Mouse (Mus musculus) midbrain, embryonic 12.5 days (tissue): ENCODE results near the gene Enox1. TPM values are rescaled to one million over a fixed set of nuclear protein-coding genes. Genes with fewer than 3 reads are reported as not detected.

Source experiments
- ATAC-seq: fragments of 200-750 bp; cut with Nextera tagmentation; 2 replicates; pipeline ENCODE4 v1.8.0; 2017; ENCODE audit warnings: low read depth, moderate TSS enrichment, moderate library complexity; ENCODE audit not compliant: low FRiP score
- H3K27ac ChIP-seq: fragments of 300-500 bp; sonication (generic); replicated peaks from 2 replicates; pipeline ENCODE4 v1.5.1; 2016; ENCODE audit warnings: mild to moderate bottlenecking
- H3K27me3 ChIP-seq: fragments of 300-500 bp; sonication (generic); 2 replicates; pipeline ENCODE4 v1.6.1; 2016; ENCODE audit warnings: mild to moderate bottlenecking
- H3K36me3 ChIP-seq: fragments of 300-500 bp; sonication (generic); 2 replicates; pipeline ENCODE4 v1.6.1; 2016
- H3K4me1 ChIP-seq: fragments of 300-500 bp; sonication (generic); 2 replicates; pipeline ENCODE4 v1.6.1; 2016
- H3K4me2 ChIP-seq: fragments of 300-500 bp; sonication (generic); replicated peaks from 2 replicates; pipeline ENCODE4 v1.6.1; 2016; ENCODE audit warnings: mild to moderate bottlenecking, moderate library complexity
- H3K4me3 ChIP-seq: fragments of 300-500 bp; sonication (generic); 2 replicates; pipeline ENCODE4 v1.5.1; 2016; ENCODE audit warnings: mild to moderate bottlenecking
- H3K9ac ChIP-seq: fragments of 300-500 bp; sonication (generic); replicated peaks from 2 replicates; pipeline ENCODE4 v1.6.1; 2016; ENCODE audit warnings: mild to moderate bottlenecking, moderate library complexity
- H3K9me3 ChIP-seq: fragments of 300-500 bp; sonication (generic); 2 replicates; pipeline ENCODE4 v1.6.1; 2016; ENCODE audit warnings: mild to moderate bottlenecking
- WGBS: fragments of 180-500 bp; shearing (Covaris S2); methylation state at CpG from one replicate; pipeline ENCODE4 v1.1.7; 2016; 5-methylcytosine and 5-hydroxymethylcytosine counted together
- polyA plus RNA-seq: library from polyadenylated mRNA; unstranded; fragments of >200 nt; fragmentation: Nextera tagmentation; extraction: Ambion mirVana; gene quantifications from 2 replicates; pipeline ENCODE4 v1.2.1, GENCODE M21; 2016

Gene Enox1
- polyA plus RNA-seq, 1 experiment from 2014 or later: 35.1 TPM

- Histone ChIP-seq H3K9me3 (no peaks in the 10 kb centered on the region), H3K27me3 (no peaks in the 10 kb centered on the region), H3K27ac (no peak overlapping the region), H3K36me3 (no peaks in the 10 kb centered on the region), H3K4me2 (no peak overlapping the region), H3K4me3 (no peak overlapping the region), H3K4me1 (no peaks in the 10 kb centered on the region), H3K9ac (no peak overlapping the region)
- no peak for ATAC-seq
- 96% methylated on average over 4 of the region's 4 CpGs for WGBS
Measured at GRCm38 (mm10) chr14:77689816-77690215, 533.3 kb downstream of the Enox1 start.

- Histone ChIP-seq H3K27ac (no peak overlapping the region), H3K4me2 (no peak overlapping the region), H3K4me1 (no peaks in the 10 kb centered on the region; the same call in 1 of the 2 replicates), H3K4me3 (no peak overlapping the region), H3K36me3 (no peaks in the 10 kb centered on the region), H3K27me3 (no peaks in the 10 kb centered on the region), H3K9ac (no peak overlapping the region), H3K9me3 (no peaks in the 10 kb centered on the region)
- WGBS: 21% methylated on average over 6 of the region's 6 CpGs
- ATAC-seq: no peak
Measured at GRCm38 (mm10) chr14:77705006-77705405, 548.4 kb downstream of the Enox1 start.

GRCm38 (mm10) chr14:77706511-77707246 is 550.1 kb downstream of the Enox1 start:
- no peaks in the 10 kb centered on the region for H3K36me3 ChIP-seq
- H3K4me2 ChIP-seq: no peak overlapping the region
- no peak overlapping the region for H3K4me3 ChIP-seq
- H3K4me1 ChIP-seq: no peaks in the 10 kb centered on the region; the same call in 1 of the 2 replicates
- H3K27me3 ChIP-seq: no peaks in the 10 kb centered on the region
- H3K9me3 ChIP-seq: no peaks in the 10 kb centered on the region
- 76% methylated on average over 21 of the region's 21 CpGs for WGBS
- ATAC-seq: no peak
- no peak overlapping the region for H3K9ac ChIP-seq
- no peak overlapping the region for H3K27ac ChIP-seq

DNA sequence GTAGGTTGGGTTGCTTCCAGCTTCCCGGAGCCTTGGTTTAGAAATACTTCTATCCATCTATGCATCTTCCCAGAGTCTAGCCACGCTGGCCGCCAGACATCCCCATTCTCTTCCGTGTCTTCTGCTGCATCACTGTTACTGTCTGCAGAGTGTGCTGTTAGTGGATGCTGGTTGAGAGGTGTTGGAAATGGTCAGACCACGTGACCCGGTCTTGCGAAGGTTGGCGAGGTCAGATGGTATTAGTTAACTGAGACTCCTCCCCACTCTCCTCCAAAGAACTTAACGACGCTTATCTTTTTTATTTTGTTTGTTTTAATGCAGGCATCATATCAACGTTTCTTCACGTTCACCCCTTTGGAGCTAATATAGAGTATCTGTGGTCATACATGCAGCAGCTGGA is 550.7 kb downstream of the Enox1 start:
- no peak for ATAC-seq
- Histone ChIP-seq H3K27me3 (no peaks in the 10 kb centered on the region), H3K9ac (no peak overlapping the region), H3K4me3 (no peak overlapping the region), H3K4me1 (no peaks in the 10 kb centered on the region; the same call in 1 of the 2 replicates), H3K9me3 (no peaks in the 10 kb centered on the region), H3K36me3 (no peaks in the 10 kb centered on the region), H3K4me2 (no peak overlapping the region), H3K27ac (no peak overlapping the region)
- 89% methylated on average over 12 of the region's 12 CpGs for WGBS

DNA sequence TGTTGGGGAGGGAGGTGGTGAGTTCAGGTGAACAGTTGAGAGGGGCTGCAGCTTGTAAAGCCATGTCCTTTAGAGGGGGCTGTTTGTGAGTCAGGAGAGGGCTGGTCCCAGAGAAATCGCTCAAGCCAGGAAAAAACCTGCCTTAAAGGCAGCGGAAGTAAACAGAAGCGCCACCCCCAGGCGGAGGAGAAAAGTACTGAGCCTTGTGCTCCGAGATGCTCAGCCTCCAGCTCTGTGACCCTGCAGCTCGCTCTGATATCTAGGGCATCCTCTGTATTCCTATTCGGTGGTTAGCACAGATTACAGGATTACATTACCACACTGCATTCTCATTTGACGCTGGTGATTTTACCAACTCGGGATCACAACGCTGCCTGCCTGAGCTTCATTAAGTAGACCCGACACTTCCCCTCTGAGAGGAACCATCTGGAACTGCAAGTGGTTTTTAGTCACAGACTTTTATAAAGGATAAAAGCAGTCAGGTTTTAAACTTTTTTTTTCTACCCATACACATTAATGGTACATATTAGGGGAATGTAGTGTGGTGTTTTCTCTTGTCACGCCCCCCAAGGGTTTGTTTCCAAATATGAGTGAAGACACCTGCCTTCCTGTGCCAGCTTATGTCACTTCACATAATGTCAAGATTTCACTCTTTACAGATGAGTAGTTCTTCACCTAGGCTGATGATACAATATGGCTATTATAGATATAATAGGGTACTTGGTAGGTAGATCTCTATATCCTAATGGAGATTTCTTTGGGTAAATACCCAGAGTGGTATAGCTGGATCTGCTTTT is 552.0 kb downstream of the Enox1 start:
- no peak for ATAC-seq
- Histone ChIP-seq H3K27me3 (no peaks in the 10 kb centered on the region), H3K9me3 (no peaks in the 10 kb centered on the region), H3K4me1 (no peaks in the 10 kb centered on the region; the same call in 1 of the 2 replicates), H3K4me2 (no peak overlapping the region), H3K9ac (no peak overlapping the region), H3K27ac (no peak overlapping the region), H3K4me3 (no peak overlapping the region), H3K36me3 (no peaks in the 10 kb centered on the region)
- WGBS: 46% methylated on average over 12 of the region's 12 CpGs

DNA sequence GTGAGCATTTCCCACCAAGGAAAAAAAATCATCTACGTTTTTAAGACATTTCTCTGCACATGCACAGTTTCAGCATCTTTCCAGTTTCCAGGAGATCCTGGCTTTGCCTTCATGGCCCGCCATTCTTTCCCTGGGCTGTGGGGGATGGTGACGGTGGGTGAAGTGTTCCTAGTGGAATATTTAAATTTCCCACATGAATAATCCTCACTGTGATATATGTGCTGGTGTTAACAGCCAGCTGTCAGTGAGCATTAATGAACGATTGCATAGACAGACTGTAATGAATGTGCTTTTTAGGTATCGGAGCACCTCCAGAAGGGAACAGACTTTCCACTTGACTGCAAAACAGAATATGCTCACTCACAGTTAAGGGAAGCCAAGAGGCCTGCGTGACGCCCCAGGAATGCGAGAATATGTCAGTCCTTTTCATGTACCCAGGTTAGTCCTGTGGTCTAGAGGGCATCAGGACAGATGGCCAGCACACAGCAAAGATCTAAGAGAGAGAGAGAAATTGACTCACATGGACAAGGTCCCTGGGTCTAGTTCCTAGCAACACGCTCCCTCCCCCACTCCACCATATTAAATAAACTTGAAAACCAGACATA is 558.5 kb downstream of the Enox1 start:
- no peak for ATAC-seq
- WGBS: 79% methylated on average over 9 of the region's 9 CpGs
- no peak overlapping the region for H3K27ac ChIP-seq
- 0 out of 2 replicates have a peak, but pooled peaks cover 3% of the 10 kb centered on the region for H3K36me3 ChIP-seq
- peaks cover 7% of the 10 kb centered on the region for H3K4me1 ChIP-seq
- no peak overlapping the region for H3K4me2 ChIP-seq
- no peaks in the 10 kb centered on the region for H3K9me3 ChIP-seq
- no peaks in the 10 kb centered on the region for H3K27me3 ChIP-seq
- H3K9ac ChIP-seq: no peak overlapping the region
- no peak overlapping the region for H3K4me3 ChIP-seq

GRCm38 (mm10) chr14:77716981-77717380 is 560.4 kb downstream of the Enox1 start:
- H3K9ac ChIP-seq: no peak overlapping the region
- H3K4me3 ChIP-seq: no peak overlapping the region
- 83% methylated on average over 5 of the region's 5 CpGs for WGBS
- H3K4me2 ChIP-seq: no peak overlapping the region
- no peak for ATAC-seq
- H3K27ac ChIP-seq: no peak overlapping the region
- H3K4me1 ChIP-seq: peaks cover 10% of the 10 kb centered on the region
- no peaks in the 10 kb centered on the region for H3K27me3 ChIP-seq
- 0 out of 2 replicates have a peak, but pooled peaks cover 3% of the 10 kb centered on the region for H3K36me3 ChIP-seq
- H3K9me3 ChIP-seq: no peaks in the 10 kb centered on the region

- H3K36me3 ChIP-seq: 0 out of 2 replicates have a peak, but pooled peaks cover 3% of the 10 kb centered on the region
- H3K9me3 ChIP-seq: no peaks in the 10 kb centered on the region
- WGBS: 80% methylated on average over 8 of the region's 8 CpGs
- H3K27ac ChIP-seq: no peak overlapping the region
- ATAC-seq: no peak
- H3K27me3 ChIP-seq: no peaks in the 10 kb centered on the region
- H3K9ac ChIP-seq: no peak overlapping the region
- H3K4me1 ChIP-seq: peaks cover 10% of the 10 kb centered on the region
- H3K4me2 ChIP-seq: no peak overlapping the region
- no peak overlapping the region for H3K4me3 ChIP-seq
Measured at GRCm38 (mm10) chr14:77718814-77719213, 562.3 kb downstream of the Enox1 start.

GRCm38 (mm10) chr14:77738056-77738455 is 581.5 kb downstream of the Enox1 start:
- ATAC-seq: no peak
- H3K4me2 ChIP-seq: no peak overlapping the region
- no peaks in the 10 kb centered on the region for H3K4me1 ChIP-seq
- 77% methylated on average over 3 of the region's 3 CpGs for WGBS
- H3K27me3 ChIP-seq: no peaks in the 10 kb centered on the region
- H3K4me3 ChIP-seq: no peak overlapping the region
- no peaks in the 10 kb centered on the region for H3K9me3 ChIP-seq
- no peaks in the 10 kb centered on the region for H3K36me3 ChIP-seq
- H3K9ac ChIP-seq: no peak overlapping the region
- H3K27ac ChIP-seq: no peak overlapping the region

DNA sequence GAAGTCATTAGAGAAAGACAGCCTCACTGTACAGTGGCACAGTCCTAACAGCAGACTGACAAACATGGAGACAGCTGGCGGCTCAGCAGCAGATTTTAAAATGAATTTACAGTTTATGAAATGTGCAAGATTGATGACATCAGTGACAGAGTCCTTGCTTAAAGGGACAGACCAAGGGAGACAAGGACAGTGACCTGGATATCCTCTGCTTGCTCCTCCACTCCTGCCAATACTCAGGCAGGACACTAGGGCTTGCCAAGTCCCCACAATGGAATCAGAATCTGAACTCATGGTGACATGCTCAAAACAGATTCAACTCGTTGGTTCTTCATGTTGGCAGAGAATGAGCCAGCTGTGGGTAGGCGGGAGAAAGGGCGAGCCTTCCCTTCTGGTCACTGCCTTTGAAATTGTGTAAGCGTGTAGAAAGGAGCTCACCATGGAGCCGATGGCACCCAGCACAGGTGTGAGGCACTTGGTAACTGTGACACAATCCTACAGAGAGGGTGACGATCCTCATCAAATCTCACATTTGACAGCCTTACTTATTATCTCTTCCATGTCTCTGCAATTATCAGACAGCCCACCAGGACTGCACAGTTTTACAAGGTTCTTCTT is 582.3 kb downstream of the Enox1 start:
- no peaks in the 10 kb centered on the region for H3K4me1 ChIP-seq
- no peak overlapping the region for H3K9ac ChIP-seq
- no peak for ATAC-seq
- no peaks in the 10 kb centered on the region for H3K36me3 ChIP-seq
- 90% methylated on average over 7 of the region's 7 CpGs for WGBS
- H3K27ac ChIP-seq: no peak overlapping the region
- H3K27me3 ChIP-seq: no peaks in the 10 kb centered on the region
- H3K9me3 ChIP-seq: no peaks in the 10 kb centered on the region
- H3K4me2 ChIP-seq: no peak overlapping the region
- H3K4me3 ChIP-seq: no peak overlapping the region

DNA sequence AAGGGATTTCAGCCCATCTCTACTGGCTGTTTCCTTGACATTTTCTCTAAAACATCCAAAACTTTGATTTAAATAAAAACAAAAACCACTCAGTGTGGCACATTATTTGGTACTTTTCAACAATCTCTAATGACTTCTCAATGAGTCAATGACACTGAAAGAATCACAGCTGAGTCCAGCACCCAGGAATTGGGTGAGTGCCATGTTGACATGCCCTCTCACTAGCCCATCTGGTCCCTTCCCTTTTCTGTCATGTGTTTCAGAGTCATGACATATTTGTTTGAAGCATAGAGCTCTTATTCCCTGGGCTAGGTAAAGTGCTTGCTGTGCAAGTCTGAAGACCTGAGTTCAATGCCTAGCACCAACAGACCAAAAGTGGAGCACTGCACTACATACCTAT is 582.8 kb downstream of the Enox1 start:
- no peak overlapping the region for H3K27ac ChIP-seq
- ATAC-seq: no peak
- no peaks in the 10 kb centered on the region for H3K27me3 ChIP-seq

More for the DNA sequence above, 582.8 kb downstream of the Enox1 start:
- Histone ChIP-seq H3K4me3 (no peak overlapping the region), H3K4me1 (no peaks in the 10 kb centered on the region), H3K36me3 (no peaks in the 10 kb centered on the region), H3K9ac (no peak overlapping the region), H3K9me3 (no peaks in the 10 kb centered on the region), H3K4me2 (no peak overlapping the region)
